ENCODE assay signal across 17 mouse cellular contexts in the genomic region with DNA sequence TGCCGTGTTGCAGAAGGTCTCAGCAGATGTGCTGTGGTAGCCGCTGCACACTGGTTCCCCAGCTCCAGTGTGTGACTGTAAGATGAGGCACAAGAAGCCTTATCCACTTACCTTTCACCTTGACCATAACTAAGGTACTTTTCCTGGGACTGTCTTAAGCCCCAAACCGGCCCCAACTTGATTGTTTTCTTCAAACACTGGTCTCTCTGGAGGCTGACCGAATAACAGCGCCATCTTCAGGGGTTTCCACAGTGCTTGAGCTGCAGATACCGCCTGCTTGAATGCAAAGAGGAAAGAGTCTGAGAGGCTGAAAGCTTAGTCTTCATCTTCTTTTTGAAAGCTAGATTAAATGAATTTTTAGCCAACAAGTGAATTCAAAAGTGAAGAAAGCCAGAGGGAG. TPM values are rescaled to one million over a fixed set of nuclear protein-coding genes. Genes with fewer than 3 reads are reported as not detected.
DNase-seq lines count a peak whose midpoint lies in the region; ATAC-seq and TF ChIP-seq lines count a peak whose summit lies in the region.
"Had no signal": no experiment of that assay in that cellular context is flagged by ENCODE, and none has a peak within 500 bp of the region (broad histone marks: within the 10 kb centered on the region; RNA-seq: fewer than 3 reads in every experiment).

No protein-coding gene starts in this region.

- no peak for ATAC-seq in heart, embryonic 15.5 days (replicated peaks; ENCODE audit: insufficient number of reproducible peaks, insufficient read depth, low FRiP score, low read depth)
- ATAC-seq in heart, embryonic 11.5 days (replicated peaks; ENCODE audit: insufficient number of reproducible peaks, low FRiP score, low TSS enrichment), result no peak
- no peak for ATAC-seq in liver, postnatal 0 days
- no peak for ATAC-seq in liver, embryonic 11.5 days (replicated peaks; ENCODE audit: low FRiP score)

- no peak overlapping the region for H3K9ac ChIP-seq in heart, embryonic 15.5 days
- H3K9ac ChIP-seq in heart, embryonic 11.5 days (ENCODE audit: low read depth, low read length), result no peak overlapping the region
- H3K9ac ChIP-seq in liver, postnatal 0 days (replicated peaks), result no peak overlapping the region; the same call in 1 of the 2 replicates
- no peak overlapping the region for H3K9ac ChIP-seq in liver, embryonic 11.5 days (ENCODE audit: low read depth, low read length)
- H3K9ac ChIP-seq: forebrain, embryonic 12.5 days; hindbrain, embryonic 13.5 days; intestine, embryonic 15.5 days; liver, embryonic 12.5 days had no signal

- H3K27me3 ChIP-seq in heart, embryonic 15.5 days, result no peaks in the 10 kb centered on the region
- H3K27me3 ChIP-seq in heart, embryonic 11.5 days (ENCODE audit: control insufficient read depth, insufficient read depth, low read length), result no peaks in the 10 kb centered on the region
- H3K27me3 ChIP-seq in liver, postnatal 0 days (ENCODE audit: insufficient read depth, low read length), result no peaks in the 10 kb centered on the region
- H3K27me3 ChIP-seq in liver, embryonic 11.5 days (replicated peaks; ENCODE audit: control insufficient read depth, insufficient read depth, low read length), result no peaks in the 10 kb centered on the region
- H3K27me3 ChIP-seq in E14TG2a.4 (ENCODE audit: insufficient read depth, low read length), result no peaks in the 10 kb centered on the region
- H3K27me3 ChIP-seq: forebrain, embryonic 12.5 days; hindbrain, embryonic 13.5 days; intestine, embryonic 15.5 days; liver, embryonic 12.5 days had no signal

- peaks cover 14% of the 10 kb centered on the region; the same call in 1 of the 2 replicates for H3K36me3 ChIP-seq in heart, embryonic 15.5 days
- peaks cover 8% of the 10 kb centered on the region; the same call in 1 of the 2 replicates for H3K36me3 ChIP-seq in heart, embryonic 11.5 days (ENCODE audit: control insufficient read depth, insufficient read depth, low read length)
- H3K36me3 ChIP-seq in liver, postnatal 0 days (replicated peaks; ENCODE audit: insufficient read depth, low read length), result peaks cover 27% of the 10 kb centered on the region
- 0 out of 2 replicates have a peak, but pooled peaks cover 4% of the 10 kb centered on the region for H3K36me3 ChIP-seq in liver, embryonic 11.5 days (ENCODE audit: control insufficient read depth, insufficient read depth, low read length)
- peaks cover 69% of the 10 kb centered on the region for H3K36me3 ChIP-seq in E14TG2a.4 (ENCODE audit: insufficient read depth, low read length)

- H3K27ac ChIP-seq in heart, embryonic 15.5 days, result 0 out of 2 replicates have a peak overlapping the region, but pooled peaks have one; percentile 38
- H3K27ac ChIP-seq in heart, embryonic 11.5 days (ENCODE audit: low read depth, low read length), result no peak overlapping the region
- no peak overlapping the region for H3K27ac ChIP-seq in liver, postnatal 0 days (ENCODE audit: low read depth)
- no peak overlapping the region for H3K27ac ChIP-seq in liver, embryonic 11.5 days (ENCODE audit: low read depth, low read length)
- H3K27ac ChIP-seq: forebrain, embryonic 12.5 days; hindbrain, embryonic 13.5 days had no signal

- H3K4me1 ChIP-seq in heart, embryonic 15.5 days (replicated peaks), result peaks cover 51% of the 10 kb centered on the region
- H3K4me1 ChIP-seq in heart, embryonic 11.5 days (ENCODE audit: control insufficient read depth, insufficient read depth, low read length), result peaks cover 35% of the 10 kb centered on the region
- H3K4me1 ChIP-seq in liver, postnatal 0 days (ENCODE audit: insufficient read depth), result peaks cover 45% of the 10 kb centered on the region
- H3K4me1 ChIP-seq in liver, embryonic 11.5 days (replicated peaks; ENCODE audit: control insufficient read depth, insufficient read depth, low read length), result peaks cover 40% of the 10 kb centered on the region
- peaks cover 78% of the 10 kb centered on the region for H3K4me1 ChIP-seq in E14TG2a.4 (replicated peaks; ENCODE audit: low read depth, low read length)

- H3K4me2 ChIP-seq in heart, embryonic 15.5 days, result no peak overlapping the region
- H3K4me2 ChIP-seq in heart, embryonic 11.5 days, result no peak overlapping the region
- H3K4me2 ChIP-seq in liver, postnatal 0 days (ENCODE audit: low read depth, low read length), result no peak overlapping the region
- H3K4me2 ChIP-seq in liver, embryonic 11.5 days, result no peak overlapping the region
- H3K4me2 ChIP-seq: forebrain, embryonic 12.5 days; hindbrain, embryonic 13.5 days; intestine, embryonic 15.5 days; liver, embryonic 12.5 days had no signal

- no peaks in the 10 kb centered on the region for H3K9me3 ChIP-seq in heart, embryonic 15.5 days (replicated peaks)
- no peaks in the 10 kb centered on the region for H3K9me3 ChIP-seq in heart, embryonic 11.5 days (replicated peaks; ENCODE audit: control insufficient read depth, low read length)
- no peaks in the 10 kb centered on the region for H3K9me3 ChIP-seq in liver, postnatal 0 days (ENCODE audit: low read length)
- H3K9me3 ChIP-seq in liver, embryonic 11.5 days (ENCODE audit: control insufficient read depth, low read length), result no peaks in the 10 kb centered on the region
- H3K9me3 ChIP-seq in E14TG2a.4 (ENCODE audit: low read length), result no peaks in the 10 kb centered on the region
- H3K9me3 ChIP-seq: forebrain, embryonic 12.5 days; heart, embryonic 10.5 days; hindbrain, embryonic 13.5 days; intestine, embryonic 15.5 days; liver, embryonic 12.5 days had no signal

- no peak for DNase-seq in liver, postnatal 0 days
- DNase-seq in liver, embryonic 11.5 days (ENCODE audit: low spot score), result no peak
- DNase-seq in ZHBTc4 (ENCODE audit: low read depth, low spot score), result peak; percentile 68
- no peak for DNase-seq in adrenal gland, adult (ENCODE audit: inconsistent age in 2 of 2, low spot score in 1 of 2)
- DNase-seq: adrenal gland, postnatal 10 days; cerebellum, adult 9-11 months; gastrocnemius, postnatal 36 days; heart, postnatal 14 days; right cerebral cortex, postnatal 25 days had no signal

- 82% methylated on average over 6 of the region's 6 CpGs for WGBS in heart, embryonic 15.5 days
- WGBS in heart, embryonic 11.5 days (ENCODE audit: insufficient replicate concordance), result 80% methylated on average over 6 of the region's 6 CpGs
- 88% methylated on average over 6 of the region's 6 CpGs for WGBS in liver, postnatal 0 days (ENCODE audit: insufficient replicate concordance)
- 81% methylated on average over 6 of the region's 6 CpGs for WGBS in liver, embryonic 11.5 days

- no peak overlapping the region for H3K4me3 ChIP-seq in heart, embryonic 15.5 days
- no peak overlapping the region for H3K4me3 ChIP-seq in heart, embryonic 11.5 days (ENCODE audit: low read depth, low read length)
- no peak overlapping the region for H3K4me3 ChIP-seq in liver, postnatal 0 days (ENCODE audit: low read depth, low read length)
- H3K4me3 ChIP-seq in liver, embryonic 11.5 days (ENCODE audit: low read depth, low read length), result no peak overlapping the region
- 0 out of 2 replicates have a peak overlapping the region, but pooled peaks have one; percentile 26 for H3K4me3 ChIP-seq in E14TG2a.4 (replicated peaks; ENCODE audit: low read length)
- H3K4me3 ChIP-seq: forebrain, embryonic 12.5 days; heart, embryonic 10.5 days; hindbrain, embryonic 13.5 days; intestine, embryonic 15.5 days; liver, embryonic 12.5 days had no signal

- TF ChIP-seq EP300 in liver, postnatal 0 days (IDR thresholded peaks at IDR 0.05; ENCODE audit: low read depth), result no peak

- TF ChIP-seq CTCF in liver, postnatal 0 days (IDR thresholded peaks at IDR 0.05; ENCODE audit: low read depth), result peak; percentile 27
- no peak; the same call in 1 of the 2 replicates for TF ChIP-seq CTCF in E14TG2a.4 (conservative IDR thresholded peaks at IDR 0.05; ENCODE audit: low read length)

RNA-seq across cellular contexts. Expression of a gene that starts 26.6 kb away (rescaled TPM):
- polyA plus RNA-seq in heart, embryonic 15.5 days (2015; fragmentation: Nextera tagmentation; extraction: Ambion mirVana), result 9.5 and 14.1 TPM in 2 replicates
- polyA plus RNA-seq in heart, embryonic 11.5 days (2014; fragmentation: Nextera tagmentation; extraction: Ambion mirVana), result 15.5 and 16.6 TPM in 2 replicates
- 3.9 and 4.0 TPM in 2 replicates for polyA plus RNA-seq in liver, postnatal 0 days (2015; fragmentation: Nextera tagmentation; extraction: Ambion mirVana)
- 19.6 and 23.0 TPM in 2 replicates for polyA plus RNA-seq in liver, embryonic 11.5 days (2014; fragmentation: Nextera tagmentation; extraction: Ambion mirVana)
